Mouse (Mus musculus): Measurements from ENCODE around the gene Exosc8. TPM values are rescaled to one million over a fixed set of nuclear protein-coding genes. Genes with fewer than 3 reads are reported as not detected.

Gene Exosc8
- total RNA-seq, 2 experiments from 2014 or later = 30.4 to 41.4 TPM

GRCm38 (mm10) chr3:54689091-54689490, 46.1 kb downstream of the Exosc8 start:
- Histone ChIP-seq H3K27ac (no peak overlapping the region), H3K4me3 (no peak overlapping the region)
- peak; percentile 79 for TF ChIP-seq CTCF (conservative IDR thresholded peaks at IDR 0.05)
- DNase-seq (ENCODE audit: low spot score in 2 of 2) = no peak

DNA sequence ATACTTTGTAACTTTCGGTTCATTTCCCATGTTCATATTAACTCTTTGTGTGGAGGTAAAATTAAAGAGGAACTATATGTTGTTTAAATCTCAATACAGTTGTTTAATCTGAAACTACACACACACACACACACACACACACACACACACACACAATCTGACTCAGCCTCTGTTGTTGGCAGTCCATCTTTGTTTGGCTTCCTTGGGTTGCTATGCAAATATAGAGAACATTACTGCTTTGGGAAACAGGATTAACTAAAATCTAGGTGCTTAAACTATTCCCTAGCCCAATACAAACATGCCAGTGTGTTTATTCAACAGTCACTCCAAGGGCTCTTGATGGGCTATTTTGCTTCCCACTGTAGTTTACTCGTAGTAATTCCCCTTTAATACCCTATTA, 47.9 kb downstream of the Exosc8 start:
- DNase-seq (ENCODE audit: low spot score in 2 of 2) = no peak
- no peak for TF ChIP-seq CTCF (conservative IDR thresholded peaks at IDR 0.05)
- H3K27ac ChIP-seq = no peak overlapping the region
- H3K4me3 ChIP-seq = no peak overlapping the region

DNA sequence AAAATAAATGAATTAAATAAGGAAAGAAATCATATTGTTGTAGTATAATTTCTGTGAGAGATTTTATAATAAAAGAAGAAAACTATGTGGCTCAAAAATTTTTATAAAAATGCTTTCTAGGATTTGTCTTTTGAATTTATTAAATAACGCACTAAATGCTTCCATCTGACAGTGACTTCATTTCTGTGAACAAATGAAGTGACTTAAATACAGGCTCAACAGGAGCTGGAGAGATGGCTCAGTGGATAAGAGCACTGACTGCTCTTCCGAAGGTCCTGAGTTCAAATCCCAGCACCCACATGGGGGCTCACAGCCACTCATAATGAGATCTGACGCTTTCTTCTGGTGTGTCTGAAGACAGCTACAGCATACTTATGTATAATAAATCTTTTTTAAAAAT, 50.0 kb downstream of the Exosc8 start:
- TF ChIP-seq CTCF (conservative IDR thresholded peaks at IDR 0.05) = no peak
- Histone ChIP-seq H3K27ac (no peak overlapping the region), H3K4me3 (no peak overlapping the region)
- no peak for DNase-seq (ENCODE audit: low spot score in 2 of 2)

DNA sequence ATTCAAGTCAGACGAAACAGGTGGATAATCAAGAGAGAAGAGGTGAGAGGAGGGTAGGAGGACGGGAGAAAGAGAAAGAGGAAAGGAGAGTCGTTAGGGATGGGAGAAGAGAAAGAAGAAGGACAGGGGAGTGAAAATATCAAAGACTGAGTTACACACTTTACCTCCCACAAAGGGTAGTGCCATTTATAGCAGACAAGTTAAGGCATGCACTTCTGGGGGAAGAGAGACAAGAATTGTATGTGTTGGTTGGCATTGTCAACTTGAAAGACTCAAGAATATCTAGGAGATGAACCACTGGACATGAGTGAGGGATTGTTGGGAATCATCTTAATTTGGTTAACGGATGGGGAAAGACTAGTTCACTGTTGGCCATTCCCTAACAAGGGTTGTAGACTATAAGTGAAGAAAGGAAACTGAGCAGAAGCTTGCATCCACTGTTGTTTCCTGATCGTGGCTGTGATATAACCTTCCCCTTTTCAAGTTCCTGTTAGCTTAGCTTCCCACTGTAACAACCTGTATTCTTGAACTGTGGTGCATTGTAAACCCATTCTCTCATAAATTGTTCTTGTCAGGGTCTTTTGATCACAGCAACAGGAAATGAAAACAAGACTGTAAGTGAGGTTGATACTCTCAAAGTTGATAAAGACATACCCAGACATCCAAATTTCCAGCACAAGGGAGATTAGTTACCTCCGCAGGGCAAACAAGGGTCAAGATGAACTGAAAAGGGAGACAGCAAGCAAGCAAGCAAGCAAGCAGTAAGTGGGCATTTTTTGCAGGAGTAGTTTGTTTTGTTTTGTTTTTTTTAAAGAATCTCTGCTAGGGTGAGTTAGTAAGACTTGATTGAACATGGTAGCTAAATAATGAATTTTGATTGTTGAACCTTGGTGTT, 53.6 kb downstream of the Exosc8 start:
- Histone ChIP-seq H3K27ac (no peak overlapping the region), H3K4me3 (no peak overlapping the region)
- no peak for DNase-seq (ENCODE audit: low spot score in 2 of 2)
- no peak for TF ChIP-seq CTCF (conservative IDR thresholded peaks at IDR 0.05)

Other genes with a start within 250 kb of the Exosc8 start
- gene Supt20, start 42.6 kb downstream of the Exosc8 start, total RNA-seq (2021) = 10 to 100 TPM; 52.3 to 53.3 TPM
- not detected for gene Gm21958, start 21.0 kb downstream of the Exosc8 start, total RNA-seq (2021)
- 10 to 100 TPM; 21.1 to 22.8 TPM for gene Alg5, start 146 bp upstream of the Exosc8 start, total RNA-seq (2021)
- gene Smad9, start 20.2 kb upstream of the Exosc8 start, total RNA-seq (2021) = 1 to 10 TPM; 7.1 to 7.6 TPM
- gene Rfxap, start 72.4 kb upstream of the Exosc8 start, total RNA-seq (2021) = 10 to 100 TPM; 46.7 to 55.1 TPM
- gene Sertm1, start 180.5 kb upstream of the Exosc8 start, total RNA-seq (2021) = 10 to 100 TPM; 83.1 to 83.2 TPM

Data from layer of hippocampus, adult 2 months (tissue).